Mouse (Mus musculus): ENCODE data around the gene Ciita.
A peak's percentile ranks its signal among the peaks of the same experiment; 100 is the strongest.

- TF ChIP-seq CTCF (IDR thresholded peaks at IDR 0.05) (peak; percentile 9), EP300 (IDR thresholded peaks at IDR 0.05) (no peak)
Measured at GRCm38 (mm10) chr16:10510477-10511133, 30.7 kb downstream of the Ciita start.
